Mouse (Mus musculus): ENCODE measurements around the gene Tesk2. TPM values are rescaled to one million over a fixed set of nuclear protein-coding genes. Genes with fewer than 3 reads are reported as not detected.

Tesk2 gene
- polyA plus RNA-seq, 1 experiment, result 1.3 TPM

DNA sequence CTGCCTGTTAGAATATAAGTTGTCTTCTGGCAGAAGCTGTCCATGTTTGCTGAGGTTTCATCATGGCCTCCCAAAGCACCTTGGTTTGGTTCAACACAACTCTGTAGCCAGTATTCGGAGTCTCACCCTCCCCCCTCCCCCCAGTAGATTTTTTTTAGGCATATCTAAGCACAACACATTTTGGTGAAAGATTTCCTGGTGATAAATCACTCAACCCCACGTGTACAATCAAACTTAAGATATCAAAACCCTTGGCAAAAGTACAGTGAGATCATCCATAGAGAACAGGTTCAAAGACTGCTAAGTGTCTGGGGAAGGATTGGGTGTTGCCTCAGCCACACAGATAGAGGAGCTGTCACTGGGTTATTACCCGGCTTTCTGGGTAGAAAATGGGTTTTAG lies 90.3 kb downstream of the Tesk2 start:
- TF ChIP-seq GATA1 (IDR thresholded peaks at IDR 0.05; ENCODE audit: low read length), result no peak

- no peak for TF ChIP-seq GATA1 (IDR thresholded peaks at IDR 0.05; ENCODE audit: low read length)
Observed at GRCm38 (mm10) chr4:116815276-116815675, 94.5 kb downstream of the Tesk2 start.

DNA sequence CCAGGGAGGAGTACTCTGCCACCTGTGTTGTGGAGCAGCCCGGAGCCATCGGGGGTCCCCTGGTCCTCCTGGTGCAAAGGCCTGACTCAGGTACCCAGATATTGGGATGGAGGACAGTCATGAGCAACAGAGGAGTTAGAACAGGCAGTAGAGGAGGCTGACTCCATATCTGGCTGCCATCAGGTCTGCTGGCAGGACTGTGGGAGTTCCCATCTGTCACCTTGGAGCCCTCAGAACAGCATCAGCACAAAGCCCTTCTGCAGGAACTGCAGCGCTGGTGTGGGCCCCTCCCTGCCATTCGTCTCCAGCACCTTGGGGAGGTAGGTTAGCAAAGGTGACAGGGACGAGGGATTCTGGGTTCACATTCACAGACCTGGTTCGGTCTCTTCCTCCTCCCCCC lies 96.7 kb downstream of the Tesk2 start:
- TF ChIP-seq GATA1 (IDR thresholded peaks at IDR 0.05; ENCODE audit: low read length), result no peak

GRCm38 (mm10) chr4:116819968-116820901 lies 99.5 kb downstream of the Tesk2 start:
- no peak for TF ChIP-seq GATA1 (IDR thresholded peaks at IDR 0.05; ENCODE audit: low read length)

- no peak for TF ChIP-seq GATA1 (IDR thresholded peaks at IDR 0.05; ENCODE audit: low read length)
Observed at GRCm38 (mm10) chr4:116820902-116821693, 100.3 kb downstream of the Tesk2 start.

GRCm38 (mm10) chr4:116821694-116822016 lies 100.9 kb downstream of the Tesk2 start, which contains the start of gene Hpdl:
Hpdl (minus strand) TSS chr4:116821707.
- no peak for TF ChIP-seq GATA1 (IDR thresholded peaks at IDR 0.05; ENCODE audit: low read length)

DNA sequence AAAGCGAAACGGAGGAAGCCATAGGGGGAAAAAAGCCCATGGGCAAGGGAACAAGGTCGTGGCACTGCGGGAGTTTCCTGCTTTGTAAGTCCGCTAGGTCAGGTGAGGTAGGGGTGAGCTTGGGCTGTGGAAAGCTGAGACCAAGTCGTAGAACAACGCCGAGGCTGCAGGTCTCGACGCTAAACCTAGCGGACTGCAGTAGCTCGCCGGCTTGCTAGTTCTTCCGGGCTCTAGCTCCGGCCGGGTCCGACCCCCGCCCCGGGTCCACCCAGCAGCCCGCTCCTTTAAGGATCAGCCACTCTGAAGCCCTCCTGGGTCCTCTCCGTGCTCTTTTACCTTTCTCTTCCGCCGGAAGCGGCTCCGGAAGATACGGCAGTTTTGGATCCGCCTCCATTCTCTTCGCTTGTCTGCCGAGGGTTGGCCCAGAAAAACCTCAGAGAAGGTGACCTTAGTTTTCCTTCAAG lies 103.8 kb downstream of the Tesk2 start:
- TF ChIP-seq GATA1 (IDR thresholded peaks at IDR 0.05; ENCODE audit: low read length), result no peak

GRCm38 (mm10) chr4:116827819-116828218 lies 107.1 kb downstream of the Tesk2 start:
- no peak for TF ChIP-seq GATA1 (IDR thresholded peaks at IDR 0.05; ENCODE audit: low read length)

- TF ChIP-seq GATA1 (IDR thresholded peaks at IDR 0.05; ENCODE audit: low read length), result no peak
Observed at GRCm38 (mm10) chr4:116829364-116830069, 108.8 kb downstream of the Tesk2 start.

GRCm38 (mm10) chr4:116830070-116830368 lies 109.3 kb downstream of the Tesk2 start:
- no peak for TF ChIP-seq GATA1 (IDR thresholded peaks at IDR 0.05; ENCODE audit: low read length)

- TF ChIP-seq GATA1 (IDR thresholded peaks at IDR 0.05; ENCODE audit: low read length), result no peak
Observed at GRCm38 (mm10) chr4:116838999-116839398, 118.3 kb downstream of the Tesk2 start.

- no peak for TF ChIP-seq GATA1 (IDR thresholded peaks at IDR 0.05; ENCODE audit: low read length)
Observed at GRCm38 (mm10) chr4:116840841-116841240, 120.1 kb downstream of the Tesk2 start.

DNA sequence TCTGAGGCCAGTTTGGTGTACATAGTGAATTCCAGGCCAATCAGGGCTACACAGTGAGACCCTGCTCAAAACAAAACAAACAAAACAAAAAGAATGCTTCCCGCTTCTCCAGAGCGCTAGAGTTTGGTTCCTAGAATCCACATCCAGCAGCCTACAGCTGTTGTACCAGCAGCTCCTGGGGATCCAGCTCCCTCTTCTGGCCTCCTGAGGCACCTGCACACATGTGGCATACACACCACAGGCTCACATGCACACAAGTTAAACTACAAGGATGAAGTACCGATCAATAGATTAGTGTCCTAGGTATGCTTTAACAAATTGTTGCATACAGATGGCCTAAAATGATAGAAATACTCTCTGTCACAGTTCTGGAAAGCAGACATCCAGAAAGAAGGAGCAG lies 123.6 kb downstream of the Tesk2 start:
- no peak for TF ChIP-seq GATA1 (IDR thresholded peaks at IDR 0.05; ENCODE audit: low read length)

DNA sequence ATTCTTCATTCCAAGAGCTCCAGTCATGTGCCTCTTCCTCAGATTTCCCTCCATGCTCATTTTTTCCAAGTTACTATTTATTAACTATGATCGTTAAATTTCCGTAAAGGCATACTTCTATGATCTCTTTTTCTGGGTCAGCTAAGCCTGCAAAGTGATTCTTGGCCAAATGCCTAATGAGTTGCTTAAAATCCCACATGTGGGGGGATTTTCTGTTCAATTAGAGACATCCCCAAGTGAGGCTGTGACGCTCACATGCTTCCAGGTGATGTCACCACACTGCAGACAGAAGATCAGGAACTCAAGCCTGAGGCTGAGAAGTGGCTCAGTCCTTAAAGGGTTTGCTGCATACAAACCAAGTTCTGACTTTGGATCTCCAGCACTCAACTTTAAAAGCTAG lies 129.2 kb downstream of the Tesk2 start:
- no peak for TF ChIP-seq GATA1 (IDR thresholded peaks at IDR 0.05; ENCODE audit: low read length)

DNA sequence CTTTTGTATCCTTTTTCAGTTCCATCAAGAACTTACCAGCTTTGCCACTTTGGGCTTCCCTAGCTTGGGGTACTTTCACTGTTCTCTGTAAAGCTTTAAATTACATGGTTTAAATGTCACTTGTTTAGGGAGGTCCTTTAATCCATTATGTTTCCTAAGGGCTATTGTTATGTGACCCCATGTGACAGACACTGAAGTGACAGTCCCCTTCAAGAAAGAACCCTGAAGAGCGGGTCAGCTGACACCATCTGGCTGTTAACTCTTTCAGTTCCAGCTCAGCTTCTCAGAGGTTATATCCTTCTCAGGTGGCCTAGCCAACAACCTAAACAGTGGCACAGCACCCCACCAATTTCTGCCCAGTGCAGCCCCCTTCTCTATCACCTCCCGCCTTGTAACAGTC lies 133.5 kb downstream of the Tesk2 start:
- no peak for TF ChIP-seq GATA1 (IDR thresholded peaks at IDR 0.05; ENCODE audit: low read length)

Other genes starting within 250 kb of the Tesk2 start
- 1.3 and 2.1 TPM in 2 replicates for gene Ipp, start 213.4 kb upstream of the Tesk2 start, polyA plus RNA-seq (2012)
- 3.3 and 4.2 TPM in 2 replicates for gene Tmem69, start 165.0 kb upstream of the Tesk2 start, polyA plus RNA-seq (2012)
- gene Gpbp1l1, start 163.3 kb upstream of the Tesk2 start, polyA plus RNA-seq (2012), result 9.6 and 13.4 TPM in 2 replicates
- gene Ccdc17, start 124.3 kb upstream of the Tesk2 start, polyA plus RNA-seq (2012), result 0.43 and 0.97 TPM in 2 replicates
- gene Nasp, start 93.0 kb upstream of the Tesk2 start, polyA plus RNA-seq (2012), result 5.1 and 27.5 TPM in 2 replicates
- 151 and 175 TPM in 2 replicates for gene Akr1a1, start 69.3 kb upstream of the Tesk2 start, polyA plus RNA-seq (2012)
- 7.0 and 8.1 TPM in 2 replicates for gene Prdx1, start 35.4 kb upstream of the Tesk2 start, polyA plus RNA-seq (2012)
- 1.1 and 1.5 TPM in 2 replicates for gene Mmachc, start 12.5 kb upstream of the Tesk2 start, polyA plus RNA-seq (2012)
- gene Ccdc163, start 12.4 kb upstream of the Tesk2 start, polyA plus RNA-seq (2012), result 2.8 and 2.9 TPM in 2 replicates
- gene Toe1, start 86.7 kb downstream of the Tesk2 start, polyA plus RNA-seq (2012), result 1.5 and 5.1 TPM in 2 replicates
- 7.2 and 8.5 TPM in 2 replicates for gene Mutyh, start 86.8 kb downstream of the Tesk2 start, polyA plus RNA-seq (2012)
- 0.16 and 0.26 TPM in 2 replicates for gene Hpdl, start 100.8 kb downstream of the Tesk2 start, polyA plus RNA-seq (2012)
- gene Zswim5, start 156.4 kb downstream of the Tesk2 start, polyA plus RNA-seq (2012), result not detected in 2 replicates

Data from G1E-ER4 (cell line).